Mouse (Mus musculus): ENCODE measurements around the gene Jph2. TPM values are rescaled to one million over a fixed set of nuclear protein-coding genes. Genes with fewer than 3 reads are reported as not detected.

The Jph2 gene
- total and polyA plus RNA-seq, 3 experiments, result 0.04 to 0.19 TPM; not detected in 1

GRCm38 (mm10) chr2:163417026-163417425 lies 19.2 kb upstream of the Jph2 start:
- no peak for DNase-seq (ENCODE audit: low read depth, low spot score)
- Histone ChIP-seq H3K4me1 (ENCODE audit: control insufficient read depth in 1 of 2, insufficient read depth in 2 of 2, low read length in 2 of 2) (peaks cover 3 to 10% of the 10 kb centered on the region in 2 experiments; a peak in 3 of 4 replicates), H3K27me3 (ENCODE audit: control insufficient read depth in 1 of 2, insufficient read depth in 2 of 2, low read length in 2 of 2) (no peaks in the 10 kb centered on the region), H3K9me3 (replicated peaks; ENCODE audit: insufficient read depth, low read length) (no peaks in the 10 kb centered on the region), H3K79me2 (ENCODE audit: control insufficient read depth, insufficient read depth, low read length, poor library complexity) (peaks cover 45% of the 10 kb centered on the region), H3K9ac (ENCODE audit: control insufficient read depth, low read depth, low read length, poor library complexity, severe bottlenecking) (no peak overlapping the region), H3K4me3 (ENCODE audit: control insufficient read depth in 1 of 2, insufficient read depth in 1 of 2, low read depth in 2 of 2, low read length in 2 of 2) (no peak overlapping the region), H3K27ac (ENCODE audit: control insufficient read depth, low read depth, low read length) (no peak overlapping the region), H3K36me3 (ENCODE audit: control insufficient read depth in 1 of 2, insufficient read depth in 2 of 2, low read length in 2 of 2) (peaks cover 16 to 29% of the 10 kb centered on the region in 2 experiments)
- TF ChIP-seq GATA1 (IDR thresholded peaks at IDR 0.05; ENCODE audit: low read depth, low read length) (no peak), CHD2 (IDR thresholded peaks at IDR 0.05; ENCODE audit: low read length) (no peak), CTCF (IDR thresholded peaks at IDR 0.05 in 2 of 3, conservative IDR thresholded peaks at IDR 0.05 in 1 of 3; ENCODE audit: control insufficient read depth in 1 of 3, insufficient read depth in 1 of 3, low read depth in 2 of 3, low read length in 3 of 3, poor library complexity in 1 of 3, severe bottlenecking in 1 of 3) (no peak), NELFE (IDR thresholded peaks at IDR 0.05; ENCODE audit: low read depth, low read length) (no peak), POLR2AphosphoS2 (IDR thresholded peaks at IDR 0.05; ENCODE audit: low read length) (no peak), POLR2AphosphoS5 (IDR thresholded peaks at IDR 0.05; ENCODE audit: borderline replicate concordance, low read depth, low read length) (no peak)

GRCm38 (mm10) chr2:163412846-163413590 lies 15.2 kb upstream of the Jph2 start:
- TF ChIP-seq ELF1 (IDR thresholded peaks at IDR 0.05; ENCODE audit: low read depth, low read length) (no peak), TBP (IDR thresholded peaks at IDR 0.05; ENCODE audit: low read depth, low read length) (no peak), EP300 (IDR thresholded peaks at IDR 0.05; ENCODE audit: low read depth in 1 of 2, low read length in 2 of 2) (no peak), RCOR1 (IDR thresholded peaks at IDR 0.05; ENCODE audit: low read depth, low read length) (no peak), POLR2AphosphoS5 (IDR thresholded peaks at IDR 0.05; ENCODE audit: borderline replicate concordance, low read depth, low read length) (no peak), UBTF (IDR thresholded peaks at IDR 0.05; ENCODE audit: borderline replicate concordance, insufficient read depth, low read depth, low read length) (no peak), ZNF384 (IDR thresholded peaks at IDR 0.05; ENCODE audit: low read depth, low read length) (no peak), POLR2AphosphoS2 (IDR thresholded peaks at IDR 0.05; ENCODE audit: low read length) (no peak), KAT2A (conservative IDR thresholded peaks at IDR 0.05; ENCODE audit: low read depth, low read length) (no peak), BHLHE40 (IDR thresholded peaks at IDR 0.05; ENCODE audit: borderline replicate concordance, low read depth, low read length) (no peak), USF1 (IDR thresholded peaks at IDR 0.05; ENCODE audit: low read depth, low read length) (no peak), NRF1 (IDR thresholded peaks at IDR 0.05; ENCODE audit: insufficient read depth, low read depth, low read length, poor library complexity, severe bottlenecking) (no peak), E2F4 (IDR thresholded peaks at IDR 0.05; ENCODE audit: borderline replicate concordance, low read depth, low read length) (no peak)
- H3K36me3 ChIP-seq (ENCODE audit: control insufficient read depth in 1 of 2, insufficient read depth in 2 of 2, low read length in 2 of 2), result peaks cover 22 to 30% of the 10 kb centered on the region in 2 experiments
- H3K4me3 ChIP-seq (ENCODE audit: control insufficient read depth in 1 of 2, insufficient read depth in 1 of 2, low read depth in 2 of 2, low read length in 2 of 2), result no peak overlapping the region
- no peak for DNase-seq (ENCODE audit: low read depth, low spot score)
- H3K9ac ChIP-seq (ENCODE audit: control insufficient read depth, low read depth, low read length, poor library complexity, severe bottlenecking), result no peak overlapping the region
- no peaks in the 10 kb centered on the region for H3K27me3 ChIP-seq (ENCODE audit: control insufficient read depth in 1 of 2, insufficient read depth in 2 of 2, low read length in 2 of 2)
- H3K27ac ChIP-seq (ENCODE audit: control insufficient read depth, low read depth, low read length), result no peak overlapping the region
- peaks cover 22% of the 10 kb centered on the region for H3K79me2 ChIP-seq (ENCODE audit: control insufficient read depth, insufficient read depth, low read length, poor library complexity)
- no peaks in the 10 kb centered on the region for H3K9me3 ChIP-seq (replicated peaks; ENCODE audit: insufficient read depth, low read length)
- H3K4me1 ChIP-seq (ENCODE audit: control insufficient read depth in 1 of 2, insufficient read depth in 2 of 2, low read length in 2 of 2), result peaks cover 3 to 7% of the 10 kb centered on the region in 2 experiments; a peak in 3 of 4 replicates
